Mouse (Mus musculus) frontal cortex, adult (tissue): Measurements from ENCODE around the gene Cct5.

Experiments
- ATAC-seq: cut with Nextera tagmentation; 2 replicates; pipeline ENCODE4 v1.9.2; 2017; ENCODE audit warnings: mild to moderate bottlenecking, moderate library complexity, mixed read lengths; ENCODE audit not compliant: low TSS enrichment

The Cct5 gene

DNA sequence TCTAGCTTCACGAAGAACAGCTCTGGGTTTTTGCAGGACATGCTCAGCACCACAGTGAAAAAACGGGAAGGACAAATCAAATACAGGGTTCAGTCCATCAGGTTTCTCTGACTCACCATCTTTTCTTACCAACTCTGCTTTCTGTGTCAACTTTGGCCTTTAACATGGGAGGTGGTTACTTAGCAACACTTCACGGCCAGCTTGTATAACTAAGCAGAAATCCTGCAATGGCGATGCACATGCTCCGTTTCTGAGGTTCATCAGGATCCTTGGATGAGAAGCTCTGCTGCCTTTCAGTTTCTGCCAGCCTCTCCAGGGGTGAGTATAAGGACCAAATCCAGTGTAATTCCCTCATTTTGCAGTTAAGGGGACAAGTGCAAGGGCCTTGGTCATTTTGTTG, 36.4 kb downstream of the Cct5 start, which contains the start of gene Cmbl:
TSS of gene Cmbl (plus strand) at position 206 of the 400 bp plus-strand sequence.
- ATAC-seq = peak; percentile 31; the same call in 1 of the 2 replicates

DNA sequence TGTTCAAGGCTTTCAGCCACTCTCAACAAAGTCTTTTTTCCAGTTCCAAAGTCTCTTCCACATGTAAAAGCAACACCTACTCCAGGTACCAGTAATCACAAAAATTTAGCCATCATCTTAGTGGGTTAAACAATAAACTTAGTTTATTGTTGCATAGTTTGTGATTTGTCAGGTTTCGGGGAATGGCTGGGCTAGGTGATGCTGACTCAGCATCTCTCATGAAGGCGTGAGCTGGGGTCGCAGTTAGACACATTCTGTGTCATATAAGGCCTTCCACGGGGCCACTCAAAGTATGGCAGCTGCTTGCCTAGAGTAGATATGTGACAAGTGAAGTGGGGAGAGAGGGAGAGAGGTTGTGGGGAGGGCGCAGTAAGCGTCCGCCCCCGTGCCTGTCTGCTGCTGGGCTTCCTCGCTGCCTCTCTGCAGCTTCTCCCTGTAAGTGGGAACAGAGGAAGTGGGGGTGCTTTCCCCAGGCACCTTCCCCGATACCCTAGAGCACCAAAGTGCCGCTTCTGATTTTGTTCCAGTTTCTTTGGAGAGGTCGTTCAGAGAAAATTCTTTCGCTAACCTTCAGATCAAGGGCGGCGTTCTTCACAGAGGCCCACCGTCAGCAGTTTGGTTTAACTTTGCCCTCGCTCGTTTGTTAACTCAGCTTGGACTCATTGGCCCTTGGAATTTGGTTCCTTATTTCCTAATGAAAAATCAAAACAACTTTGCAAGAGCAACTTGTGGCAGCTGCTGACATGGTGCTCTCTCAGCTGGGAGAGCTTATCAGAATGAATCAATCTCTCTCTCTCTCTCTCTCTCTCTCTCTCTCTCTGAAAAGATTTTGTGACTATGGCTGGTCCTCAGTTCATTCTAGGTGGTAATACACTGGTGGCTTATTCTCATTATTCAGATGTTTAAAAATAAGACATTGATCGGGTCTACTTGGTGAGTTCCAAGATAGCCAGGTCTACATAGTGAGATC, 37.7 kb downstream of the Cct5 start:
- no peak for ATAC-seq

DNA sequence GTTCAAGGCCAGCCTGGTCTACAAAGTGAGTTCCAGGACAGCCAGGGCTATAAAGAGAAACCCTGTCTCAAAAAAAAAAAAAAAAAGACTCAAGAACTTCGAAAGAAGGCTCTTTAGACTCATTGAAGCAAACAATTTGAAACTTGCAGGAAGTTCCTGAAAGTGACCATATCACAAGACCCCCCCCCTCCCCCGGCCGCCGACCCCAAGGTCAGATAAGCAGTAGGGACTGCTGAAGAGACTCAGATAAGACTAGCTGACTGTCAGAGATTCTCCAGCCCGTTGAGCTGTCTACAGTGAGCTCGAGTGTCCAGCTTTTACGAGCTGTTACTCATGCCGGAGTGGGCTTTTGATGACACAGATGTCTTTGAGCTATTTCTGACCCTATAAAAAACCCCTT, 38.8 kb downstream of the Cct5 start:
- ATAC-seq = no peak

DNA sequence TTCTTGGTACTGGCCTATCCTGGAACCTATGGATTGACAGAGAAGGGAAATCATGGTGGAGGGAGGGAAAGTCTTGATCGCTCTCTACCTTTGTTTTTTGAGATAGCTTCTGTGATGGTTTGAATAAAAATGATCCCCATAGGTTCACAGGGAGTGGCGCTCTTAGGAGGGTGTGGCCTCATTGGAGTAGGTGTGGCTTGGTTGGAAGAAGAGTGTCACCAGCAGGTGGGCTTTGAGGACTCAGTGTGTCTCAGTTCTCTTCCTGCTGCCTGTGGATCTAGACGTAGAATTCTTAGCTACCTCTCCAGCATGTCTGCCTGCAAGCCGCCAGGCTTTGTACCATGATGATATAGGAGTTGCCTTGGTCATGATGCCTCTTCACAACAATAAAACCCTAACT, 39.6 kb downstream of the Cct5 start:
- ATAC-seq = no peak

DNA sequence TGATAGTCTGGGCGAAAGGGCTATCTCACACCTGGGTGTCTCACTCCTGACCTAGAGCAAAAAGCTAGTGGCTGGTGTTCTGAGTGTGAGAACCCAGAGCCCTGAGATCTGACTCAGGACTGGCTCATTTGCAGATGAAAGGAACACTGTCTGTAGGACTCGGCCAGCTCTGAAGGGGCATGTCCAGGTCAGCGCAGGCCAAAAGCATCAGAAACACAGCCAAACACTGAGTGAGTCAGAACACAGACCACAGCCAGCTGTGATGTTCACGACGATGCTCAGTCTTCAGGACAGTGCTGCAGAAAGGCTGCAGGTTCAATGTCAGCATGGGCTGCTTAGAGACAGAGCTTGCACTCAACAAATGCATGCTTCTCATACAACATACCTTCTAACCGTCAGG, 40.2 kb downstream of the Cct5 start:
- no peak for ATAC-seq

DNA sequence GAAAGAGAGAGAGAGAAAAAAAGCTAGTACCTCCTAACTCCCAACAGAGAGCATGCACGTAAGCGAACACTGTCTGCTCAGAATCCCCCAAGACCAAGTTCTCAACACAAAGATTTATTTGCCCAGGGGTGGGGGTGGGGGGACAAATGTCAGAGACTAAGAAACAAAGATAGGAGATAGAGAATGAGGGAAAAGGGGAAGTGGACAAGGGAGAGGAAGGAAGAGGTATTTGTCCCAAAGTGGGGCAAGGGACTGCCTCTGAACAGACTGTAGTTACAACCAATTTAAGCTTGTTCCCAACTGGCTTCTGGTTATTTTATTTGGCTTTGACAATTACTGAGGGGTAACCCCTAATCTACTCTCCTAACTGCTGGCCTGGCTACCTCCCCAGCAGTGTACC, 46.7 kb downstream of the Cct5 start:
- ATAC-seq = no peak

DNA sequence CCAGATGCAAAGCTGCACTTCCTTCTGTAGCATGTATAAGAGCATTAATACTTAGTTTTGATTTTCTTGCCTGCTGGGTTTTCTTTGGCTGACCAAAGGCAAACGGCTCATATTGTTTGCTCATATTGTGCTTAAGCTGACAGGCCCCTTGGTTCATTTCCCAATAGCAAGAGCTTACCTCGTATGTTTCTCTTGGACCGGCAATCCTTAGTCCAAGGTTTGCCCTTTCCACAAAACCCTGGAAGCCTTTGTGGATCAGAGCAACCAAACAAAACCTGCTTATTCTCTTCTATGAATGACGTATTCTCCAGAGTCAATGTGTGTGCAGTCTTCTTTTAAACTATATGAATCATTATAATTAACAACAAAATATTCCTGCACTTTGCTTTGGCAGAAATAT, 51.2 kb downstream of the Cct5 start:
- ATAC-seq = no peak

DNA sequence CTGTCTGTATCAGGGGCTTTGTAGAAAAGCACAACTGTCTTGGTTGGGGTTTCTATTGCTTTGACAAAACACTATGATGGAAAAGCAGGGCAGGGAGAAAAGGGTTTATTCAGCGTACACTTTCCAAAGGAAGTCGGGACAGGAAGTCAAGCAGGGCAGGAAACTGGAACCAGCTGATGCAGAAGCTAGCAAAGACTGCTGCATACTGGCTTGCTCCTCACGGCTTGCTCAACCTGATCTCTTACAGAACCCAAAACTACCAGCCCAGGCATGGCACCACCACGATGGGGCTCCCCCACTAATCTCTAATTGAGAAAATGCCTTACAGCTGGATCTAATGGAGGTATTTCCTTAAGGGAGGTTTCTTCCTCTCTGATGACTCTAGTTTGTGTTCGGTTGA, 54.2 kb downstream of the Cct5 start:
- no peak for ATAC-seq

DNA sequence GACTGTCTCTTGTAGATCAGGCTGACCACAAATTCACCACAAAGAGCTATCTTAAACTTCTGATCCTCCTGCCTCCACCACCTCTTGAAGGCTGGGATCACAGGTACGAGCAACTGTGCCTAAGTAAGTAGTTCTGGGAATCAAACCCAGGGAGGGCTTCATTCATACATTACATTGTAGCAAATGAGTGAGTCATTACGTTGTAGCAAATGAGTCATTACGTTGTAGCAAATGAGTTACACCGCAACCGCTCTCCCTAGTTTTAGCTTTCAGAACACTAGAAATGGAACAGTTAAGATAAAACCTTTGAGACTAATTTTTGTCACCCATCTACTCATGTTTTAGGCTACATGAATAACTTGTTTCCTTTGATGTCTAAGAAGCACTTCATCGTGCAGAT, 55.3 kb downstream of the Cct5 start:
- no peak for ATAC-seq

DNA sequence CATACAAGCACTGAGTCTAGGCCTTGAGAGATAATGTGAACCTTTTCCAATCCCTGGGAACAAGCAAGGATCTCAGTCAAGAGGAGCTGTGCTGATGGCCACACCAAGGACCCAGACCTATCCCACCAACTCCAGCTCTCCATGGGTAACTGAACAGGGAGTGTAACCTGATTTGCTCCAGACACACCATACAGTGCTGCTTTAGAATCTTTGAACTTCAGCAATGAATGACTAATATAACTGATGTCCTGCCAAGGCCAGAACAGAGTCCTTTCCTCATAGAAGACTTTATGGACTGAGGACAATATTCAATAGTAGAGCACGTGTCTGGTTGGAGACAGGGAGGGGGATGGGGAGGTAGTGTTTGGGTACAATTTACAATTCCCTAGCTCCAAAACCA, 56.5 kb downstream of the Cct5 start:
- no peak for ATAC-seq

DNA sequence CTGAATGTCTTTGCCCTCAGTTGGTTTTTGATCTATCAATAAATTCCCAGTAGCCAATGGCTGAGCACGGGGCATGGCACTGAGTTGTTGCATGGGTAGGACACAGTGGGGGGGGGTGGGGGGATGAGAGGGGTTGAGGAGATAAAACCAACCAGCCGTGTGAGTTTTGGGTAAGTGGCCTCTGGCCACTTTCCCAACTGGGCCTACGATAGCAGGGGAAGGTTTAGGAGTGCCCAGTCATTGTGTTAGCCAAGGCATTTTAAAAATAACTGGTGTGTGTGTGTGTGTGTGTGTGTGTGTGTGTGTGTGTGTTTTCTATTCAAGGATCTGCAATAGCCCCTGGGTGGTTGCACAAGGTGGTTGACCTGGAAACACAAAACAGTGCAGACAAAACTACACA, 58.4 kb downstream of the Cct5 start:
- ATAC-seq = no peak

DNA sequence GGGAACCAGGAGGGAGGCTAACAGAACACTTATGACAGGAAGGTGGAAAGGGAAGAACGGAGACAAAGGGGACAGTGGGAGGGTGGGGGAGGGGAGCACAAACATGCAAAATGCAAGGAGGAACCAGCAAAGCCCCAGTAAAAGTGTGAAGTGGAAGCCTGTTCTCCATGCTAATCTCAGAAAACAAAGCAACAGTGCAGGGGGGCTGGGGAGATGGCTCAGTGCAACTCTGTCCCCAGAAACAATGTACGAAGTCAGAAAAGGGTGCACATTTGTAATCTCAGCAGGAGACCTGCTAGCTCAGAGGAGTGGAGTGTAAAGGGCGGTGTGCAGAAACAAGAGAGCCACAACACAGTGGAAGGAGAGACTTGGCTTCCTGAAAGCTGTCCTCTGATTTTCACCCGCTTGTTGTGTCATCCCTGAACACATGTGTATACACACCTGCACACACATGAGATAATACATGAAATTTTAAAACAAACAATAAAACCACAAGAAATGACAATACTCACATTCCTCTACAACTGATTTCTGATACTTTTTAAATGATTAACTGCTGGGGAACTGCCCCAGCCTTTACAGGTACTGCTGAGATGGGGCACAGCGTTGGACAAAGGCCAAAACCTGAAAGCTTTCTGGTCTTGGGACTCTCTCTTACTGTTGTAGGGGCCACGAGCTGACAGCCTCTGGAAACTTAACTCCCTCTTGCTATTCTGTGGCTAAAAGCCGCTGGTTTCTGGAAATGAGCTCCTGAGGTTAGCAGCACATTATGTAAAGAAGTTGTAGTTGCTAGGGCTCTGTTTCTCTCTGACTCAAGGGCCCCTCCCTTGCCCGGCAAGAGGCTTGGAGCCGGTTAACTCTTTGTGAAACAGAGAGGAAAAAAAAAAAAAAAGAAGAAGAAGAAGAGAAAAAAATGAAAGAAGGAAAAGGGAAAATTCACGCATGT, 59.3 kb downstream of the Cct5 start:
- peak; percentile 65 for ATAC-seq
